Mouse (Mus musculus) spleen, adult 12 weeks (tissue): Measurements from ENCODE around the gene Spi1.
A peak's percentile ranks its signal among the peaks of the same experiment; 100 is the strongest.
"Not testable (repeated sequence)": the region's sequence is repeated elsewhere in the genome, so short reads cannot be mapped to it uniquely, and the experiment has no call there.

Source experiments
- DNase-seq: peaks from one replicate; pipeline ENCODE4 v3.0.0; 2022; ENCODE audit warnings: low spot score

The Spi1 gene

DNA sequence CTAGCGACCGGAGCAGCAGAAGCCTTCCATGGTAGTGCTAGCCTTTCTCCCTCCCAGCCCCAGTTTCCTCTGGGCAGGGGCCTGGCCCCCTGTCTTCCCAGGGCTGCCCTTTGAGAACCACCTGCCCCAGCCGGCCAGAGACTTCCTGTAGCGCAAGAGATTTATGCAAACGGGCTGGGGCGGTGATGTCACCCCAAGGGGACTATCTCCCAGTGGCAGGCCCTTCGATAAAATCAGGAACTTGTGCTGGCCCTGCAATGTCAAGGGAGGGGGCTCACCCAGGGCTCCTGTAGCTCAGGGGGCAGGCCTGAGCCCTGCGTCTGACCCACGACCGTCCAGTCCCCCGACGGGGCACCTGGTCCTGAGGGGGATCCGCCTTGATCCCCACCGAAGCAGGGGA is 14.3 kb downstream of the Spi1 start:
- DNase-seq = peak; percentile 42

DNA sequence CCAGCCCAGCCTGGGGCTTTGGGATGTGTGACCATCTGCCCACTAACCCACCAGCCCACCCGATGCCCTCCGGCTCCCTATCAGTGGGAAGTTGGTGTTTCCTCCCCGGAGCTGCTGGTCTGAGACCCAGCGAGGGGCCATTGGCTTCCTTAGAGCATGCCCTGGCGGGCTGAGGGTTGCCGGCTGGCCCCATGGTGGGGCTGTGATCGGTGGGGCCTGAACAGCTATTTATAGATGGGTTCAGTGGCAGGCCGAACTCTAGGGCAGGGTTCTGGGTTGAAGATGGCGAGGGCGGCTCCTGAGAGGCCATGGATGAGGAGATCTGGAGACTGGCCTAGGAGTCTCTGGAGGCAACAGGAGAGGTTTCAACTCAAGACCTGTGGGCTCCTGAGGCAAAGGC is 14.8 kb downstream of the Spi1 start:
- no peak for DNase-seq

DNA sequence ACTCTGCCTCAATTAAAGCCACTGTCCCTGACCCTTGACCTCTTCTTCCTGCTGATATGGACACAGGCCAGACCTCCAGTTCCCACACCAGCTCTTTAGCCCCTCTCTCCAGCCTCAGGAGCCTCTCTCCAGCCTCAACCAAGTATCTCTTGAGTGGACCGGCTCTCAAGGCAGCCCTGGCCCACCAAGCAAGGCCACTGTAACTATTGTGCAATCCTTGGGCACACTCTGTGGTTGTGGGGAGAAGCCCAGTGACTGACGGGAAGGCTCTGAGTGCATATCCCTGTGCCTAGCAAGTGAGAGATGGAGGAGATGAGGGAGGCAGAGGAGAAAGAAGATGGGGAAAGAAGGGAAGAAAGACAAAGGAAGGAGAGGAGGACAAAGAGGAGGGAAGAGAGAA is 16.0 kb downstream of the Spi1 start:
- no peak for DNase-seq

DNA sequence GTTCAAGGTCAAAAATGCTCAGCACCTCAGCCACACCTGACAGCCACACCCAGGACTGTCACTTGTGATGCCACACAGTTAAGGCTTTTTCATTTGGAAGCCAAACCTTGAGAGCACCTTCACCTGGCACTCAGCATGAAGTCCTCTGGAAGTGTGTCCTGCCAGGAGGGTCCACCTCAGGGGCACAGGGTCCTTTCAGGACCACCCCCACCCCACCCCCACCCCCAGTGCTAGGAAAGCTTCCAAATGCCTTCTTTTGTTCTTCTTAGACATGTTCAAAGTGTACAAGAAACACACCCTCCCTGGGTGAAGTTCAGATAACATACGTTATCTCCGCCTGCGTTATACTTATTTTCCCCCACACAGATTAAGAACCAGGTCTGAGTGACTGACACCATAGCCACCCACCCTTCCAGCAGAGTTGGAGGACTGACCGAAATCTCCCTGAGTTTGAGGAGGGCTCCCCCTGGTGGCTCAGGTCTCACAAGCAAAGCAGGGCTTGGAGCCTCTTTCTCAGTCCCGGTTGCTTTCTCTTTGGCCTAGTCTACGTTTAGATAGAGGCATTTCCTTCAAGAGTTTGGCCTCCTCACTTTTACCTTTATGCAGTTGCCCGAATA is 19.0 kb downstream of the Spi1 start:
- peak; percentile 74 for DNase-seq

DNA sequence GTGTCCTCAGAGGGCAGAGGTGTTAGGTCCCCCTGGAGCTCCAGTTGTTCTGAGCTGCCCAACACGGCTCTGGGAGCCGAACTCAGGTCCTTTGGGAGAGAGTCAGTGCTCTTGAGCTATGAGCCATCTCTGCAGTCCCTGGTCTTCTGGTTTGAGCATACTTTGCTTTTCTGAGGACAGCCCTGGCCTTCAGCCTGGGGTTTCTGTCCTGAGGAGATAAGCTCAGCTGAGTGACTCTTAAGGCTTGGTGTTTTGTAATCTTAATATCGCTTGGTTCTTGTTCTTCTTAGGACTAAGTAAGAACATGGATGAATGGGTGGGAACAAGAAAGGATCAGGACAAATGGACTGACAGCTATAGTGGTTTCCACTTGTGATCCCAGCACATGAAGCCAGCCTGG is 26.0 kb downstream of the Spi1 start:
- DNase-seq = no peak

DNA sequence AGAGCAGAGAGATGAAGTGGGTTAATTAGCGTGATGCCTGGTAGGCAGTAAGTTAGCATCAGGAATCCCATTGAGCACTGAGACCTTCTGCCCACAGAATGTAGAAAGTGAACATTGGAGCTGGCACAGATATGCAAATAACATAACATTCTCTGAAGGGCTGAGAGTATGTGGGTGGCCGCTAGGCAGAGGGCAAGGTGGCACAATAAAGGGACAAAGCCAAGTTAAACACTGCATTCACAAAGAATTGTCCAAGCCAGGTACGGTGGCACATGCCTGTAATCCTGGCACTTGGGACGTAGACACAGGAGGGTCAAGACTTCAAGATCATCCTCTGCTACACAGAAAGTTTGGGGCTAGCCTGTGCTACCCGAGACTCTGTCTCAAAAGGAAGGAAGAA is 27.1 kb downstream of the Spi1 start:
- DNase-seq = no peak

DNA sequence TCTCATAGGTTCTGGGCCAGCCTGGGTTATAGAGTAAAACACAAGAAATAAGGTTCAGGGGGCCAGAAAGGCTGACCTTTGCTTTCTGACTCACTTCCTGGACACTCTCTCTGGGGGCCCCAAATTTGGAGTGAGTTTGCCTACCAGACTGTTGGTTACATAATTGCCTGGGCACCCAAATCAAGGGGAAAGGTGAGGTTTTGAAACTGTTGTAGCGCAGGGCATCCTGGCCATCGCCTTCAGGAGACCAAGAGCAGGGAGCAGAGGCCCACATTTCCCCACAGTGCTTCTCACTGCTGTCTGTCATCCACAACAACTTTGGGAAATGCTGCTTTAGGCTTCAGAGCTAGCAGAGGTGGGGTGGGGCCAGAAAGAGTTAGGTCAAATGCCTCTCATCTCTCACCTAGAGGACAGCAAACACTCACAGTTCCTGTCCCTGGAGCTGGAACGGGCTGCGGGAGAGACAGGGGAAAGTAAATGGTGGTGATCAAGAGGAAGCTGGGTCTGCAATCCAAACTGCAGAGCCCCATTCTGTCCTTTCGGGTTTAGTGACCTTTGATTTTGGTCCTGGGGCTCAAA is 27.7 kb downstream of the Spi1 start:
- no peak for DNase-seq

DNA sequence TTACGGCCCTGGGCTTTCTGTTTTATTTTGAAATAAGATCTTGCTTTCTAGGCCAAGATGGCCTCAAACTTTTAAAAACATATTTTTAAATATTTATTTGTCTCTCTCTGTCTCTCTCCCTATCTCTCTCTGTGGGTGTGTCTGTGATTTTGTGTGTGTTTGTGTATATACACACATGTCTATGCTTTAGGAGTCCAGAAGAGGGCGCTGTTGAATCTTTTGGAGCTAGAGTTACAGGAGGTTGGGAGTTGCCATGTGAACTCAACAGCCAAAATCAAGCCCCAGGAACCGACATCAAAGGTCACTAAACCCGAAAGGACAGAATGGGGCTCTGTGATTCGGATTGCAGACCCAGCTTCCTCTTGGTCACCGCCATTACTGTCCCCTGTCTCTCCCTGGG is 28.2 kb downstream of the Spi1 start:
- no peak for DNase-seq

DNA sequence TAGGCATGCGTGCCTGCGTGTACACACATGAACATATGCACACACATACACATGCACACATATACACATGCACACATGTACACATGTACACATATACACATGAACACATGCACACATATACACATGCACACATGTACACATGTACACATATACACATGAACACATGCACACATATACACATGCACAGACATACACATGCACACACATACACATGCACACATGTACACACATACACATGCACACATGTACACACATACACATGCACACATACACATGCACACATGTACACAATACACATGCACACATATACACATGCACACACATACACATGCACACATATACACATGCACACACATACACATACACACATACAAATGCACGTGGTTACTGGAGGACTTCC is 29.6 kb downstream of the Spi1 start:
- DNase-seq = not testable (repeated sequence)

DNA sequence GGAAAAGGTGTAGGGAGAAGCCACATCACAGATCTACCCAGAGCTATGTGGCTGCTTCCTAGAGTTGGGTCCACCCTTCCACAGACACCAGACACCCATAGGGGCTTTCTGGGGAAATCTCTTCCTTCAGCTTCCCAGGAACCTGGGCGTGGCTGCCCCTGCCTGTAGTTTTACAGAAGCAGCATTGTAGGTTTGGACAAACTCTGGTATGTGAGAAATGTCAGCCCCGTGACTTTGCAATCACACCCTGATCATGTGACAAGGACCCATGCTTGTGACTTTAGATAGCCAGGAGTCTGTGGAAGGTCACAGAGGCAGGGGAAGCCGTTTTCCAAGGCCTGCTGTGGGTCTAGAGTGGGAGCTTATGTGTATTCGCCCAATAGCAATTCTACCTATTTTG is 30.3 kb downstream of the Spi1 start:
- no peak for DNase-seq

DNA sequence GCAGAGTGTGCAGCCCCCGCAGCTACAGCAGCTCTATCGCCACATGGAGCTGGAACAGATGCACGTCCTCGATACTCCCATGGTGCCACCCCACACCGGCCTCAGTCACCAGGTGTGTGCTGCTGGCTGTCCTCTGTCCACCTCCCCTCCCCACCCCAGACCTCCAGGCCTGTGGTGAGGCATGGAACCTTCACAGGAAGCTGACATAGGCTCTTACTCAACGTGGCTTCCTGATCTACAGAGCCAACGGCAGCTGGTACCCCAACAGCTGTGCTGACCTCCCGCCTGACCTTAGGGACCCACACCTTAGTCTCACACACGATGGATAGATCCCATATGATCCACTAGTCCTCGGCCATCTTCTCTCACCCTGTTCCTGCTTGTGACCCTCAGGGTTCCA is 31.1 kb downstream of the Spi1 start:
- DNase-seq = no peak

DNA sequence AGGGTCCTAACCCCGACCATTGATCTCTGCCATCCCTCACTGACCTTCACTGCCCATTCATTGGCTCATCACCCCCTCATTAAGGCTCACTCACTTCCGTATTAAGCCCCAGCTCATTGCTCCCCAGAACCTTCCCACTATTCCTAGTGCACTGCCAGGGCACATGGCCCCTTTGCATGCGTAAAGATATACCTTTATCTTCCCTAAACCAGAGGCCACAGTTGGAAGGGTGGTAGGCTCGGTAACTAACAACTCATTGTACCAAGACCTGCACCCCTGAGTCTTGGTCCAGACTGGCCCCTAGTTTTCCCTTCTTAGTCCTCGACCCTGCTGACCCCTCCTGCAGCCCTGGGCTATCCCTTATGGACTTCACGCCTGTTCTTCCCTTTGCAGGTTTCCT is 31.7 kb downstream of the Spi1 start:
- DNase-seq = no peak

DNA sequence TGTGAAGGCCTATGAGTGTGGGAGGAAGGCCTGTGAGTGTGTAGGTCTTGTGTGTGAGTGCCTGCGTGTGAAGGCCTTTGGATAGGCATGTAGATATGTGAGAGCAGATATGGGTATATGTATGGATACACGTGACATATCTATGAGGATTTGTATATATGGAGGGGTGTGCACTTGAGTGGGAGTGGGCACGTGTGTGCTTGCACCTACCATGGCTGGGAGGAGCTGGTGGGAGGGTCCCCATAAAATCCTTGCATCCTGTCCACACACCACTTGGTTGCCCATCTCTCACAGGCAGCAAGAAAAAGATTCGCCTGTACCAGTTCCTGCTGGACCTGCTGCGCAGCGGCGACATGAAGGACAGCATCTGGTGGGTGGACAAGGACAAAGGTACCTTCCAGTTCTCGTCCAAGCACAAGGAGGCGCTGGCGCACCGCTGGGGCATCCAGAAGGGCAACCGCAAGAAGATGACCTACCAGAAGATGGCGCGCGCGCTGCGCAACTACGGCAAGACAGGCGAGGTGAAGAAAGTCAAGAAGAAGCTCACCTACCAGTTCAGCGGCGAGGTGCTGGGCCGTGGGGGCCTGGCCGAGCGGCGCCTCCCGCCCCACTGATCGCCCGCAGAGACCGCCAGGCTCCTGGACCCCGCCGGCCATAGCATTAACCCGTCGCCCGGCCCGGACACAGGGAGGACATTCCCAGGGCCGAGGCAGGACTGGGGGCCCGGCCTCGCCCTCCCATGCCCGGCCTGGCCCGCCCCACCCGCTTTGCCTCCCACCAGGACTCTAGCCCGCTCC is 32.8 kb downstream of the Spi1 start:
- DNase-seq = peak; percentile 30

DNA sequence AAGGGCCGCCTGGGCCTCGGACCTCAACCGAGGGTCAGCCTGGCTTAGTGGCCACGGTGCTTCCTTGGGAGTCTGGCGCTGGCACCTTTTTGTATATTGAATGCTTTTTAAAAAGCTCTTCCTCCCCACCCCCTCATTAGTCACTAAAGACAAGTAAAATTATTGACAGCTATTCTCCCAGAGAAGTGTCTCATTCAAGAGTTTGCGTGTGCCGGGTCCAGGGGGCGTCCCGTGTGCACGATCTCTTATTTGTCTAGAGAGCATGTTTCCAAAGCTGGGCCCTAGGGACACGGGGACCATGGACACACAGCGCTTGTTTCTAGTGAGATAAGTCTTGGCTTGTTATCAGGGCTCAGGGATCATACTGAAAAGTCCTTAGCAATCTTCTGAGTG is 33.4 kb downstream of the Spi1 start:
- DNase-seq = no peak

DNA sequence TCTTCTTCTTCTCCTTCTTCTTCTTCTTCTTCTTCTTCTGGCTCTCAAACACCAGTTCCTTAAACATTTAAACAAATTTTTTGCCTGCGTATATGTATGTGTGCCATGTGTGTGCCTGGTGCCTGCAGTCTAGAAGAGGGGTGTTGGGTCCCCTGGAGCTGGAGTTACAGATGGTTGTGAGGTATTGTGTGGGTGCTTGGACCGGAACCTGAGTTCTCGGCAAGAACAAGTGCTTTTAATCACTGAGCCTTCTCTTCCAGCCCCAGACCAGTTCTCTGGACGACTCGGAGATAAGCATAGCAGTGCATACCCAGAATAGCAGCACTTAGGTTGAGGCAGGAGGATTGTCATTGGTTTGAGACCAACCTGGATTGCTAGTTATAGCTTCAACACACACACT is 34.7 kb downstream of the Spi1 start:
- no peak for DNase-seq

DNA sequence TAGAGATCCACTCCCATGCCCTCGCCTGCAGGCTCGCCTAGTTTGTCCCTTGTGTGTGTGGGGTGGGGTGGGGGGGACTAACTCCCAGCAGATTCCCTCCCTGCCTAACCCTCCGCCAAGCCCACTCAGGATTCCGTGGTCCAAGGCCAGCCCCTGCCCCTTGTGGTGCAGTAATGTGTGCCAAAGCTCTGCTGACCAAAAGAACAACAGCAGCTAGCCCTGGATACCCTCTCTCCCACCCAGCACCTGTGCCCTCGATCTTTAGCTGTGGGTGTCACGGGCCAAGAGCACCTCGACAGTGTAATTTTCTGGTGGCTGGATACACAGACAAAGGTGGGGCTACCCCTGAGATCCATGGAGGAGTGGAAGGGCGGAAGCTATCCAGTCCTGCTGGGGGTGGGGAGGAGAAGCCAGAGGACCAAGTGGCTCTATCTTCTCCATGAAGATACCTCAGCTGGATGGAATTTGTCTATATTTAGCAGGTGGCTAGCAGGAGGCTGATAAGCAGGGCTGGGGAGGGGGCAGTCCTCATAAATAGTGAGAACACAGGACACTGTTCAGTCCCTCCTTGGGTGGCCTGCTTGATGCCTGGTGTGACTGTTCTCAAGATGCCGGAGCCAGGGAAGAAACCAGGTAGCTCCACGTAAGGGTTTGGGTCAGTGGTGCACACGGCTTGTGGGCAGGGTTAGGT is 35.5 kb downstream of the Spi1 start, which contains the start of gene Mybpc3:
Gene Mybpc3 (plus strand): TSS at position 560 of the 691 bp plus-strand sequence.
- no peak for DNase-seq

DNA sequence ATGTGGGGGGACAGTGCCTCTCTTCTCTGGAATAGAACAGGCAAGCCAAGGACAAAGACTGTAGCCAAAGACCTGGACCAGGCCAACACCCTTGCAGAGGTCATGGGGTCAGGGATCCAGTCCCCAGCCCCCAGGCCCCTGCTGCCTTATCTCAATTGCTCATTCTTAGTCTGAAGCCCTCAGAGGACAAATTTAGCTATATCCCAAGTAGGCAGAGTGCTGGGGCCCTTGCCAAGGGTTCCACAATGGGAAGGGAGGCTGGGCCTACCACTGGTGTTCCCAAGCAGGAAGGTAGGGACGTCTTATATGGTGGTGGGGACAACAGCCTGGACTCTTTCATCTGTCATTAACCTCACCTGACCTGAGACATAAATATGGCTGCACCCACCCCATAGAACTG is 36.5 kb downstream of the Spi1 start:
- DNase-seq = no peak

DNA sequence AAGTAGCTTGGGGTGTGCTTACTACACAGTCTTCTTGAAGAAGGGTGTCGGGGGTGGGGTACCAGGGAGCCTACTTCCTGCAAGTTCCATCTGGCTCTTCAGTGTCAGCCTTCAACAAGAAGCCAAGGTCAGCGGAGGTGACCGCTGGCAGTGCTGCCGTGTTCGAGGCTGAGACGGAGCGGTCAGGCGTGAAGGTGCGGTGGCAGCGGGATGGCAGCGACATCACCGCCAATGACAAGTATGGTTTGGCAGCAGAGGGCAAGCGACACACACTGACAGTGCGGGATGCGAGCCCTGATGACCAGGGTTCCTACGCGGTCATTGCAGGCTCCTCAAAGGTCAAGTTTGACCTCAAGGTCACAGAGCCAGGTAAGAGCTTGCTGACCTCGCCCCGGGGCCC is 36.9 kb downstream of the Spi1 start:
- DNase-seq = no peak

DNA sequence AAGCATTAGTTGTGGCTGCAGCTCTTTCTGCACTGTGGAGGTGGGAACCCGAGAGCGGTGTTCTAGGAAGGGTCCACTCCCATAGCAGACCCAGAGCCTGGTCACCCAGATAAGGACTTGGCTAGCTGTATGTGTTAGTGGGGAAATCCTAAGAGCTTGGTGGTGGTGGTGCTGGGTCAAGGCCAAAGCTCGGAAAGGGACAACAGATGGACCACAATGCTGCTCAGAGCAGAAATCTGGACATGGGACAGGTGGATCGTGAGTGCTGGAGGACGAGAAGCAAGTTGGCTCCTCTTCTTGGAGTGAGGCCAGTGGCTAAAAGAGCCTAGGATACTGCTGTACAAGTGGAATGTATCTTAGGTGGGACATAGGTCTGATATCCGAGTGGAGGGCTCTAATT is 37.4 kb downstream of the Spi1 start:
- DNase-seq = no peak

DNA sequence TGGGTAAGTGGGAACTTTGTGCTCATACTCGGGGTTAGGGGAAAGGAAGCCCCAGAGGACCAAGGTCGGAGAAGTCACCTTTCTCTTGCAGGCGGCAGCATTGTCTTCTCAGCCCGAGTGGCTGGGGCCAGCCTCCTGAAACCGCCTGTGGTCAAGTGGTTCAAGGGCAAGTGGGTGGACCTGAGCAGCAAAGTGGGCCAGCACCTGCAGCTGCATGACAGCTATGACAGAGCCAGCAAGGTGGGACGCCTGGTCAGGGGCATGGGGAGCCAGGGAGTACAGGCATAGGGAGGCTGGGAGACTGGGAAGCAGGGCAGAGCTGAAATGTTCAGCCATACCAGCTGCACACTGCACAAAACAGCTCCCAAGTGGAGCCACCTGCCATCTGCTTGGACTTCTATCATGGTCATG is 38.1 kb downstream of the Spi1 start:
- no peak for DNase-seq

DNA sequence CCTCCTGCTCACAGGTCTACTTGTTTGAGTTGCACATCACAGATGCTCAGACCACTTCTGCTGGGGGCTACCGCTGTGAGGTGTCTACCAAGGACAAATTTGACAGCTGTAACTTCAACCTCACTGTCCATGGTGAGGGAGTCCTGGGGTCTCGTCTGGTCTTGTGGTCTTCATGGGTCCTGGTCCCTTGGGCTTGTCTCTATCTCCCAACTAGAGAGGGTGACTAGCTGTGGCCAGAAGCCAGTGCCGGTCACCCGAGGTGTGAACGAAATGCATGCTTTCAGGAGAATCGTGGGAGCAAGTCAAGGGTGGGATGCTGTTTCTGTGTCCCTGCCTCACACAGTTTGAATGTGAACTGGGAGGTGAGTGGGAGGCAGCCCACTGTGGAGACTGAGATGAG is 38.8 kb downstream of the Spi1 start:
- DNase-seq = no peak

DNA sequence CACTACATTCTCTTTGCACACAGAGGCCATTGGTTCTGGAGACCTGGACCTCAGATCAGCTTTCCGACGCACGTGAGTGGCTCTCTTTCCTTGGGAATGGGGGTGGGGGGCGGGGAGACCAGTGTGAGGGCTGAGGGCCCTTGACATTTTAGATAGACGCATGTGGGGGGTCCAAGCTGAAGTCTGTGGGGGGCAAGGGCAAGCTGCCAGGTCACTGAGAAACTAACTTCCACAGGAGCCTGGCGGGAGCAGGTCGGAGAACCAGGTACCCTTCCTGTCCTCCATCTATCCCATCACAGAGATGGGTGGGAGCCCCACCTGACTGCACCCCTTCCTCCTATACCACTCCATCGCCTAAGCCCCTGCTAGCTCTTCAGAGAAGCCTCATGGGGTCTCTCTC is 39.3 kb downstream of the Spi1 start:
- no peak for DNase-seq

DNA sequence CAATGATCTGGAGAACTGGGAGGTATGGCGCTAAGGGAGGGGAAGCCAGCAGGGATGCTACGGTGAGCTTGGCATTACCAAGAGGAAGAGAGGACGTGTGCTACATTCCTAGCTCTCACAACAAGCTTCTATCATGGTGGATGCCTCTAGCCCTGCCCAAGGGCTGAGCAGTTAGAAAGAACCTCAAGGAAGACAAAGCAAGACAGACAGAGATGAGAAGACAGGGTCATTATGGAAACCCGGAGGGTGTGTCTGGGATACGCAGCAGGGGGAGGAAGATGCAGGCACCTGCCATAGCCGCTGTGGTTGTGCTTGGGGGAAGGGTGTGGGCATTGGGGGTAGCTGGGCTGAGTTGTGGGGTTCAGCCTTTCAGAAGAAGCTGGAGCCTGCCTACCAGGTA is 41.3 kb downstream of the Spi1 start:
- no peak for DNase-seq
